Mouse (Mus musculus) bone marrow macrophage, adult 2 months (primary cell): ENCODE data around the gene Olfr1512.

Experiments
- CTCF ChIP-seq: IDR thresholded peaks from 2 replicates; pipeline ENCODE4 v1.5.1; 2012; ENCODE audit warnings: low read depth, mild to moderate bottlenecking, low read length, moderate library complexity
- POLR2A ChIP-seq: IDR thresholded peaks from 2 replicates; pipeline ENCODE4 v1.6.1; 2012; ENCODE audit warnings: mild to moderate bottlenecking, low read depth, low read length, borderline replicate concordance

DNA sequence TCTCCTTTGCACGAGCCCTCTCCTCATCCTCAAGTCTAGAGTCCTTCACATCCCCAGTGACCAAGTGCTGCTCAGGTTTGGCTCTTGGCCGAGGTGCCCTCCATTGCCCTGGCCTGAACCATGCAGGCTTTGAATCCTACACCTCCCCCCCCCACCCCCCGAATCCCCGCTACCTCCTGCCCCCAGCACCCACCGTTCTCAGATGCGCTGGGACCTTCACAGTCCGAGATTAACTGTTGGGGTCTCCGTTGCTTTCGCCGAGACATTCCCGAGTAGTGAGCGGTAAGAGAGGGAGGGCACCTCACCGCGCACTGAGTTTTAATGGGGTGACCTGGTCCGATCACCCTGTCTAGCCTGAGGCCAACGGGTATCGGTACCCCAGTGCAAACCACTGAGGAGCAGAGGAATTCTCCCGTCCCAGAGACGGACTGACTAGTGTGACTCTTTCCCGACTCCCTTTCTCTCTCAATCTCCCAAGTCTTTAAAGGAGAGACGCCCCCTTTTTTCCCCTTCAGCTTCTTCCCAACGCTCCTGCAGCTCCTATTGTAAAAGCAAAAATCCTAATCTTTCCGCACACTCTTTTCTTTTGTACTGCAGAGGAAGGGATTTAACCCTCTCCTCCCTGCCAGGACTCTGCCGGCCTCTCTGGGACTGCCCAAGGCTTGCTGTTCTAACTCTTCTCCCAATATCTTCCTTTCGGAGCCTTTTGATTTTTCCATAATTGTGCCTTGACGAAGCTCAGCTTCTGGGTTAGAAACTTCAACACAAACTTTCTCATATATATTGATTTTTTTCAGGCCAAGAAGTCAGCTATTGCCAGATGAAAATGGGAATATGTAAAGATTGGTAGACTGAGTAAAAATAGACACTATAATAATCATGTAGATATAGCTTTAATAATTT is 50.8 kb downstream of the Olfr1512 start, which contains the start of gene Sall2:
- TF ChIP-seq CTCF (no peak), POLR2A (no peak)
